Mouse (Mus musculus): ENCODE data around the gene Zfp131. TPM values are rescaled to one million over a fixed set of nuclear protein-coding genes. Genes with fewer than 3 reads are reported as not detected.
A peak's percentile ranks its signal among the peaks of the same experiment; 100 is the strongest.

Gene Zfp131
- 31.3 and 35.9 TPM in 2 replicates for total RNA-seq (2012; rRNA removed)
- total RNA-seq (2014; rRNA removed), result 61.4 and 70.6 TPM in 2 replicates
- polyA plus RNA-seq (2012; ENCODE audit: insufficient read length, low read depth), result 42.6 and 49.3 TPM in 2 replicates

DNA sequence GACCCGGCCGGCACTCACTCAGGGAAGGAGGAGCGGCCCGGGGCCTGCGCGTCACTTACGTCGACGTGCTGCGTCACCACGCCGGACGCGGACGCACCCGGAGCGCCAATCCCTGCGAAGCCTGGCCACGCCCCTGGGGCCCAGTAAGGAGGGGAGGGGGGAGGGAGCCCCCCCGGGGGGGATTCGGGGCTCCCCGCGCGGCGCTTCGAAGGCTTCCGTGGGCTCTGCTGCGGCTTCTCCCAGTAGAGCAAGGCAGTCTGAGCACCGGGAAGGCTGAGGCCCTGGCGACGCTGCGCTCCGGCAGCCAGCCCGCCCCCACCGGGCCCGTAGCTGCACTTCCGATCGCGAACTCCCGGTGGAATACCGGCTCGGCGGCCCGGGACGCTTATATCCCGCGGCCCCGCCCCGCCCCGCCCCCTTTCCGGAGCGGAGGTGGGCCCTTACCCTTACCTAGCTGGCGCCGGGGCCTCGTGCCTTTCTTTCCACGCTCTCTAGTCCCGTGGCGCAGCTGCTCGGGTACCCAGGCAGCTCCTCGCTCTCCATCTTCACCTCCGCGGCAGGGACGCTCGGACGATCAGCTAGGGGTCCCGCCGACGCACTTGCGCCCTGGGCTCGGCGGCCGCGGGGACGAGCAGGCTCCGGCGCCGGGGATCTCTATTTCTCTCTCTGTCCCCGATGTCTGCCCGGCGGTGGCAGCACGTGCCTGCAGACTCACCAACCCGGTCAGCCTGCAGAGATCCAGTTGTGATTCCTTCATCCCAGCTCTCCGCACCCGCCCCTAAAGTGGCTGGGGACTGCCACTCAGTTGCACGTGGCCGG, at the start of gene Zfp131:
Gene Zfp131, minus strand, starts transcription at position 129 of the 819 bp plus-strand sequence.
- peak within 1 kb of the TSS; percentile 73 for H3K27ac ChIP-seq (ENCODE audit: insufficient read depth, low read depth)
- no peaks in the 10 kb centered on the region for H3K27me3 ChIP-seq (replicated peaks)
- dilution Hi-C loops (cut with MboI; ENCODE audit: extremely low pct_ligation_motif_present, extremely low pct_unique_long_range_greater_than_20kb, low sequenced_read_pairs), result no loop called here
- peaks cover 24% of the 10 kb centered on the region for H3K79me2 ChIP-seq (replicated peaks; ENCODE audit: control insufficient read depth, extremely low read depth, insufficient read depth, poor library complexity, severe bottlenecking)
- H3K9me3 ChIP-seq (replicated peaks; ENCODE audit: low read length), result no peaks in the 10 kb centered on the region
- DNase-seq (ENCODE audit: extremely low read depth), result peak; percentile 94
- TF ChIP-seq MEF2A (IDR thresholded peaks at IDR 0.05; ENCODE audit: borderline replicate concordance, low read depth, low read length) (peak; percentile 64; the same call in 1 of the 2 replicates), ZMIZ1 (IDR thresholded peaks at IDR 0.05; ENCODE audit: low read depth, low read length) (peak; percentile 74), BHLHE40 (IDR thresholded peaks at IDR 0.05; ENCODE audit: low read depth, low read length) (peak; percentile 87), SMC3 (IDR thresholded peaks at IDR 0.05; ENCODE audit: low read depth, low read length) (no peak), CHD2 (IDR thresholded peaks at IDR 0.05; ENCODE audit: low read length) (peak; percentile 55; the same call in 1 of the 2 replicates), NELFE (IDR thresholded peaks at IDR 0.05; ENCODE audit: low read depth, low read length) (peak; percentile 73), TCF12 (IDR thresholded peaks at IDR 0.05; ENCODE audit: low read depth, low read length) (peak; percentile 79), CHD1 (IDR thresholded peaks at IDR 0.05; ENCODE audit: low read depth, low read length) (no peak), EP300 (IDR thresholded peaks at IDR 0.05; ENCODE audit: low read length) (0 out of 2 replicates have a peak, but pooled peaks have one; percentile 15), MXI1 (IDR thresholded peaks at IDR 0.05; ENCODE audit: low read depth, low read length) (peak; percentile 91), SIN3A (IDR thresholded peaks at IDR 0.05; ENCODE audit: low read length) (peak; percentile 81), ZKSCAN1 (IDR thresholded peaks at IDR 0.05; ENCODE audit: borderline replicate concordance, low read depth, low read length) (no peak), USF1 (IDR thresholded peaks at IDR 0.05; ENCODE audit: low read depth, low read length) (no peak), IRF4 (IDR thresholded peaks at IDR 0.05; ENCODE audit: low read depth, low read length) (peak; percentile 64; the same call in 1 of the 2 replicates), RCOR1 (conservative IDR thresholded peaks at IDR 0.05; ENCODE audit: low read depth, low read length) (0 out of 2 replicates have a peak, but pooled peaks have one; percentile 47), ELF1 (IDR thresholded peaks at IDR 0.05; ENCODE audit: low read depth, low read length) (peak; percentile 71), NRF1 (IDR thresholded peaks at IDR 0.05; ENCODE audit: low read depth, low read length) (peak; percentile 65), MAX (IDR thresholded peaks at IDR 0.05; ENCODE audit: low read length) (peak; percentile 87; the same call in 1 of the 2 replicates), TBP (conservative IDR thresholded peaks at IDR 0.05; ENCODE audit: low read depth, low read length) (0 out of 2 replicates have a peak, but pooled peaks have one; percentile 66), MAZ (IDR thresholded peaks at IDR 0.05; ENCODE audit: low read depth, low read length) (peak; percentile 96), POLR2AphosphoS2 (IDR thresholded peaks at IDR 0.05; ENCODE audit: low read depth, low read length) (peak; percentile 18; the same call in 1 of the 2 replicates), PAX5 (IDR thresholded peaks at IDR 0.05; ENCODE audit: low read length) (no peak), JUND (conservative IDR thresholded peaks at IDR 0.05; ENCODE audit: low read depth, low read length) (no peak), HCFC1 (IDR thresholded peaks at IDR 0.05; ENCODE audit: low read depth, low read length) (peak; percentile 71), POLR2A (IDR thresholded peaks at IDR 0.05; ENCODE audit: low read depth, low read length) (peak; percentile 96), KAT2A (IDR thresholded peaks at IDR 0.05; ENCODE audit: insufficient replicate concordance, low read length) (peak; percentile 76; the same call in 1 of the 2 replicates), UBTF (IDR thresholded peaks at IDR 0.05; ENCODE audit: low read depth, low read length) (peak; percentile 46; the same call in 1 of the 2 replicates), MYC (IDR thresholded peaks at IDR 0.05; ENCODE audit: low read depth, low read length) (peak; percentile 61; the same call in 1 of the 2 replicates), E2F4 (IDR thresholded peaks at IDR 0.05; ENCODE audit: insufficient replicate concordance, low read depth, low read length) (no peak)
- in situ Hi-C loops (cut with MboI; ENCODE audit: low pct_ligation_motif_present, low pct_unique_long_range_greater_than_20kb, low sequenced_read_pairs), result no loop called here
- peaks cover 8 to 19% of the 10 kb centered on the region in 2 experiments for H3K36me3 ChIP-seq (replicated peaks in 1 of 2; ENCODE audit: control insufficient read depth in 1 of 2, insufficient read depth in 1 of 2, low read length in 1 of 2)
- peak within 1 kb of the TSS; percentile 98 for H3K9ac ChIP-seq (ENCODE audit: insufficient read depth, low read depth)
- peak within 1 kb of the TSS; percentile 96 for H3K4me2 ChIP-seq (ENCODE audit: insufficient read depth, low read depth, poor library complexity, severe bottlenecking)
- peak within 1 kb of the TSS; percentile 74 to 91 (median 83) for H3K4me3 ChIP-seq (replicated peaks in 1 of 3; ENCODE audit: low read depth in 2 of 3, low read length in 2 of 3, poor library complexity in 1 of 3)
- peaks cover 3 to 27% of the 10 kb centered on the region in 2 experiments; a peak in 3 of 4 replicates for H3K4me1 ChIP-seq (ENCODE audit: control insufficient read depth in 1 of 2, insufficient read depth in 2 of 2)
